Comparison of ENCODE assay signal across 8 mouse cellular contexts in genomic region chr15:80134450-80134847, GRCm38 (mm10). TPM values are rescaled to one million over a fixed set of nuclear protein-coding genes. Genes with fewer than 3 reads are reported as not detected.
DNase-seq lines count a peak whose midpoint lies in the region; ATAC-seq and TF ChIP-seq lines count a peak whose summit lies in the region.

No protein-coding gene starts in this region.

- TF ChIP-seq EP300 in liver, postnatal 0 days (IDR thresholded peaks at IDR 0.05; ENCODE audit: low read depth): no peak

- DNase-seq in gastrocnemius, adult 2 months: peak; percentile 43
- no peak for DNase-seq in gastrocnemius, postnatal 10 days
- DNase-seq in hindbrain, embryonic 14.5 days (ENCODE audit: low spot score): no peak
- DNase-seq in liver, postnatal 0 days: no peak
- no peak for DNase-seq in gastrocnemius, adult 8-10 months (ENCODE audit: low spot score in 2 of 2)
- DNase-seq in right cerebral cortex, postnatal 25 days: no peak
- no peak for DNase-seq in layer of hippocampus, postnatal 36 days

- peak overlapping the region; percentile 98 for H3K27ac ChIP-seq in gastrocnemius, adult 2 months
- H3K27ac ChIP-seq in embryonic facial prominence, embryonic 13.5 days: peak overlapping the region; percentile 99; the same call in 1 of the 2 replicates
- H3K27ac ChIP-seq in hindbrain, embryonic 14.5 days: no peak overlapping the region
- peak overlapping the region; percentile 99 for H3K27ac ChIP-seq in liver, postnatal 0 days (ENCODE audit: low read depth)

- peak overlapping the region; percentile 89 for H3K9ac ChIP-seq in embryonic facial prominence, embryonic 13.5 days
- H3K9ac ChIP-seq in hindbrain, embryonic 14.5 days: peak overlapping the region; percentile 83
- peak overlapping the region; percentile 93 for H3K9ac ChIP-seq in liver, postnatal 0 days (replicated peaks)

- ATAC-seq in embryonic facial prominence, embryonic 13.5 days (ENCODE audit: insufficient number of reproducible peaks, insufficient read depth, low FRiP score, low TSS enrichment, low read depth): no peak
- ATAC-seq in hindbrain, embryonic 14.5 days (ENCODE audit: low FRiP score): no peak
- ATAC-seq in liver, postnatal 0 days: no peak

- peaks cover 15% of the 10 kb centered on the region; the same call in 1 of the 2 replicates for H3K36me3 ChIP-seq in embryonic facial prominence, embryonic 13.5 days
- no peaks in the 10 kb centered on the region for H3K36me3 ChIP-seq in hindbrain, embryonic 14.5 days (replicated peaks; ENCODE audit: control insufficient read depth, insufficient read depth)
- peaks cover 4% of the 10 kb centered on the region for H3K36me3 ChIP-seq in liver, postnatal 0 days (replicated peaks; ENCODE audit: insufficient read depth, low read length)

- TF ChIP-seq CTCF in gastrocnemius, adult 2 months (IDR thresholded peaks at IDR 0.05): no peak
- no peak for TF ChIP-seq CTCF in liver, postnatal 0 days (IDR thresholded peaks at IDR 0.05; ENCODE audit: low read depth)

- peaks cover 30% of the 10 kb centered on the region for H3K4me1 ChIP-seq in embryonic facial prominence, embryonic 13.5 days
- peaks cover 20% of the 10 kb centered on the region for H3K4me1 ChIP-seq in hindbrain, embryonic 14.5 days (replicated peaks; ENCODE audit: control insufficient read depth, insufficient read depth, low read length)
- H3K4me1 ChIP-seq in liver, postnatal 0 days (ENCODE audit: insufficient read depth): peaks cover 69% of the 10 kb centered on the region

- peak overlapping the region; percentile 95 for H3K4me3 ChIP-seq in gastrocnemius, adult 2 months
- H3K4me3 ChIP-seq in embryonic facial prominence, embryonic 13.5 days: peak overlapping the region; percentile 70
- H3K4me3 ChIP-seq in hindbrain, embryonic 14.5 days (replicated peaks; ENCODE audit: low read length): peak overlapping the region; percentile 69
- H3K4me3 ChIP-seq in liver, postnatal 0 days (ENCODE audit: low read depth, low read length): peak overlapping the region; percentile 94

- 68% methylated on average over 9 of the region's 9 CpGs for WGBS in embryonic facial prominence, embryonic 13.5 days
- WGBS in hindbrain, embryonic 14.5 days: 48% methylated on average over 9 of the region's 9 CpGs
- 30% methylated on average over 9 of the region's 9 CpGs for WGBS in liver, postnatal 0 days (ENCODE audit: insufficient replicate concordance)

- H3K9me3 ChIP-seq in embryonic facial prominence, embryonic 13.5 days: no peaks in the 10 kb centered on the region
- H3K9me3 ChIP-seq in hindbrain, embryonic 14.5 days (ENCODE audit: control insufficient read depth, low read length): no peaks in the 10 kb centered on the region
- no peaks in the 10 kb centered on the region for H3K9me3 ChIP-seq in liver, postnatal 0 days (ENCODE audit: low read length)

- H3K4me2 ChIP-seq in embryonic facial prominence, embryonic 13.5 days: peak overlapping the region; percentile 91
- H3K4me2 ChIP-seq in hindbrain, embryonic 14.5 days (replicated peaks): peak overlapping the region; percentile 83
- peak overlapping the region; percentile 83 for H3K4me2 ChIP-seq in liver, postnatal 0 days (ENCODE audit: low read depth, low read length)

- no peaks in the 10 kb centered on the region for H3K27me3 ChIP-seq in embryonic facial prominence, embryonic 13.5 days
- H3K27me3 ChIP-seq in hindbrain, embryonic 14.5 days (ENCODE audit: control insufficient read depth, insufficient read depth, low read length): no peaks in the 10 kb centered on the region
- no peaks in the 10 kb centered on the region for H3K27me3 ChIP-seq in liver, postnatal 0 days (ENCODE audit: insufficient read depth, low read length)

- intact Hi-C loops in gastrocnemius, adult 2 months (cut with DNase I): no loop called here

RNA-seq across cellular contexts. Expression of gene Tab1, which starts 1.5 kb away (rescaled TPM):
- 10 to 100 TPM; 13.0 to 16.1 TPM for total RNA-seq in gastrocnemius, adult 2 months (2021)
- total RNA-seq in gastrocnemius, postnatal 10 days (2021): 10 to 100 TPM; 17.1 to 20.6 TPM
- 47.7 and 48.0 TPM in 2 replicates for polyA plus RNA-seq in embryonic facial prominence, embryonic 13.5 days (2015; fragmentation: Nextera tagmentation; extraction: Ambion mirVana)
- polyA plus RNA-seq in hindbrain, embryonic 14.5 days (2014; fragmentation: Nextera tagmentation; extraction: Ambion mirVana): 32.2 and 36.1 TPM in 2 replicates
- 7.0 and 7.5 TPM in 2 replicates for polyA plus RNA-seq in liver, postnatal 0 days (2015; fragmentation: Nextera tagmentation; extraction: Ambion mirVana)
- total RNA-seq in gastrocnemius, adult 8-10 months (2022): 10 to 100 TPM; 11.5 to 13.6 (median 12.8) TPM
- 10 to 100 TPM; 23.9 to 24.0 TPM for total RNA-seq in layer of hippocampus, postnatal 36 days (2021)

RNA-seq across cellular contexts. Expression of gene Mgat3, which starts 39.1 kb away (rescaled TPM):
- under 1 TPM; 0.61 to 0.78 TPM for total RNA-seq in gastrocnemius, adult 2 months (2021)
- total RNA-seq in gastrocnemius, postnatal 10 days (2021): 1 to 10 TPM; 2.8 to 3.1 TPM
- 7.7 and 8.3 TPM in 2 replicates for polyA plus RNA-seq in embryonic facial prominence, embryonic 13.5 days (2015; fragmentation: Nextera tagmentation; extraction: Ambion mirVana)
- polyA plus RNA-seq in hindbrain, embryonic 14.5 days (2014; fragmentation: Nextera tagmentation; extraction: Ambion mirVana): 22.3 and 24.5 TPM in 2 replicates
- polyA plus RNA-seq in liver, postnatal 0 days (2015; fragmentation: Nextera tagmentation; extraction: Ambion mirVana): 0.12 and 0.14 TPM in 2 replicates
- 1 to 10 TPM in 1 of 4 experiments, under 1 TPM in 3; 0.29 to 1.1 (median 0.75) TPM for total RNA-seq in gastrocnemius, adult 8-10 months (2022)
- 100 to 1,000 TPM; 109 to 112 TPM for total RNA-seq in layer of hippocampus, postnatal 36 days (2021)

RNA-seq across cellular contexts. Expression of gene Rpl3, which starts 42.8 kb away (rescaled TPM):
- 10 to 100 TPM; 38.6 to 51.4 TPM for total RNA-seq in gastrocnemius, adult 2 months (2021)
- 100 to 1,000 TPM; 224 to 271 TPM for total RNA-seq in gastrocnemius, postnatal 10 days (2021)
- 1,097 and 1,210 TPM in 2 replicates for polyA plus RNA-seq in embryonic facial prominence, embryonic 13.5 days (2015; fragmentation: Nextera tagmentation; extraction: Ambion mirVana)
- polyA plus RNA-seq in hindbrain, embryonic 14.5 days (2014; fragmentation: Nextera tagmentation; extraction: Ambion mirVana): 685 and 734 TPM in 2 replicates
- polyA plus RNA-seq in liver, postnatal 0 days (2015; fragmentation: Nextera tagmentation; extraction: Ambion mirVana): 394 and 407 TPM in 2 replicates
- total RNA-seq in gastrocnemius, adult 8-10 months (2022): 10 to 100 TPM; 23.1 to 56.7 (median 39.7) TPM
- total RNA-seq in layer of hippocampus, postnatal 36 days (2021): 100 to 1,000 TPM; 497 to 547 TPM

RNA-seq across cellular contexts. Expression of gene Syngr1, which starts 43.3 kb away (rescaled TPM):
- 10 to 100 TPM; 46.1 to 46.4 TPM for total RNA-seq in gastrocnemius, adult 2 months (2021)
- total RNA-seq in gastrocnemius, postnatal 10 days (2021): 10 to 100 TPM; 16.1 to 17.0 TPM
- polyA plus RNA-seq in embryonic facial prominence, embryonic 13.5 days (2015; fragmentation: Nextera tagmentation; extraction: Ambion mirVana): 7.0 and 8.7 TPM in 2 replicates
- 37.0 and 38.7 TPM in 2 replicates for polyA plus RNA-seq in hindbrain, embryonic 14.5 days (2014; fragmentation: Nextera tagmentation; extraction: Ambion mirVana)
- polyA plus RNA-seq in liver, postnatal 0 days (2015; fragmentation: Nextera tagmentation; extraction: Ambion mirVana): 10.3 and 10.4 TPM in 2 replicates
- 10 to 100 TPM; 54.5 to 72.8 (median 61.1) TPM for total RNA-seq in gastrocnemius, adult 8-10 months (2022)
- total RNA-seq in layer of hippocampus, postnatal 36 days (2021): 100 to 1,000 TPM; 341 to 377 TPM

Comparison
In these comparisons a context has a peak if more than half of its experiments do, and no peak if none do; other contexts are left out.
1. RNA of gene Mgat3, which starts 39.1 kb away (total RNA-seq): 109 to 112 TPM in layer of hippocampus, postnatal 36 days; 2.8 to 3.1 TPM in gastrocnemius, postnatal 10 days, 0.29 to 1.1 TPM in gastrocnemius, adult 8-10 months and 0.61 to 0.78 TPM in gastrocnemius, adult 2 months; every median in the first group is over 10 times any median in the second.
2. Peak in every context shown above with its lines, with median percentiles within 50 percentile points of each other: H3K4me3 ChIP-seq, H3K4me2 ChIP-seq and H3K9ac ChIP-seq.